Mouse (Mus musculus): ENCODE data around the gene Zmym5.
"Not testable (repeated sequence)": the region's sequence is repeated elsewhere in the genome, so short reads cannot be mapped to it uniquely, and the experiment has no call there.

The Zmym5 gene

DNA sequence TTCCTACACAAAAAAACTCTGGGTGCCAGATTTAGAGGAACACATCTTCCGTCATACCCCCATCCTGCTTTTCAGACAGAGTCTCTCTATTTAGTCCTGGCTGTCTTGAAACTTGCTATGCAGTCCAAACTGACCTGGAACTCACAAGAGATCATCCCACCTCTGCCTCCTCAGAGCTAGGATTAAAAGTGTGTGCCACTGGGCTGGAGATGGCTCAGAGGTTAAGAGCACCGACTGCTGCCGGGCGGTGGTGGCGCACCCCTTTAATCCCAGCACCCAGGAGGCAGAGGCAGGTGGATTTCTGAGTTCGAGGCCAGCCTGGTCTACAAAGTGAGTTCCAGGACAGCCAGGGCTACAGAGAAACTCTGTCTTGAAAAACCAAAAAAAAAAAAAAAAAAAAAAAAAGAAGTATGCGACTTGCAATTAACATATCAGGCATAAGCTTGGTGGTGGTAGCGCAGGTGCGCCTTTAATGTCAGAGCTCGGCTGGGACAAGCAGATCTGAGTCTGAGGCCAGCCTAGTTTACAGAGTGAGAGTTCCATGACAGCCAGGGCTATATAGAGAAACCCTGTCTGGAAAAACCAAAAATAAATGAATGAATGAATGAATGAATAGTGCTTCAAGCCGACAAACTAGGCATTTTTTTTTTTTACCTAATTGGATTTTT, 34.8 kb downstream of the Zmym5 start:
- DNase-seq (ENCODE audit: low spot score in 2 of 2) = no peak

DNA sequence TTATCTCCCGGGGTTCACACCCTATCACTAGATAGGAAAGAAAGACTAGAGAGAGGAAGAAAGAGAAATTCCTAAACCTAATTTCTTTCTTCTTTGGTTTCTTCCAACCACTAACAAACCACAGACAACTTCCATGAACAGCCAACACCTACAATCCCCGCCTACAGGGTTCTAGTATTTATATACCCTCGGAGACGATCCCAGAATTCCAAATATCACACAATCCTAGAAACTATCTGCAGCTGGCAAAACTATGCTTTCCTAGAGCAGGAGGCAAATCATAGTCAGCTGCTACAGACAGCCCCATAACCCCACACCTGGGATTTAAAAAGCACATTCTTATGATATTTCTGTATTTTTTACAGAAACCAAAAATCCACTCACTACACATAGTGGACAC, 36.1 kb downstream of the Zmym5 start:
- no peak for DNase-seq (ENCODE audit: low spot score in 2 of 2)

DNA sequence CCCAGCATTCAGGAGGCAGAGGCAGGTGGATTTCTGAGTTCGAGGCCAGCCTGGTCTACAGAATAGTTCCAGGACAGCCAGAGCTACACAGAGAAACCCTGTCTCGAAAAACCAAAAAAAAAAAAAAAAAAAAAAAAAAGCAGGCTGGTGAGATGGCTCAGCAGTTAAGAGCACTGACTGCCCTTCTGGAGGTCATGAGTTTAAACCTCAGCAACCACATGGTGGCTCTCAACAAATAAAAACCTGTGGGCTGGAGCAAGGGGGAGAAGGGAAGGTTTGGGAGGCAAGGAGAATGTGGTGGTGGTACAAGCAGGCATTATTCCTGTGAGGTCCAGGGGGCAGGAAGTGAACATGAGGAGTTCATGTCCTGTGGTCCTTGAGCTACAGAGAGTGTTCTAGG, 45.1 kb downstream of the Zmym5 start:
- not testable (repeated sequence) for DNase-seq (ENCODE audit: low spot score in 2 of 2)

- DNase-seq (ENCODE audit: low spot score in 2 of 2) = not testable (repeated sequence)
Measured at GRCm38 (mm10) chr14:56765117-56765516, 46.4 kb downstream of the Zmym5 start.

DNA sequence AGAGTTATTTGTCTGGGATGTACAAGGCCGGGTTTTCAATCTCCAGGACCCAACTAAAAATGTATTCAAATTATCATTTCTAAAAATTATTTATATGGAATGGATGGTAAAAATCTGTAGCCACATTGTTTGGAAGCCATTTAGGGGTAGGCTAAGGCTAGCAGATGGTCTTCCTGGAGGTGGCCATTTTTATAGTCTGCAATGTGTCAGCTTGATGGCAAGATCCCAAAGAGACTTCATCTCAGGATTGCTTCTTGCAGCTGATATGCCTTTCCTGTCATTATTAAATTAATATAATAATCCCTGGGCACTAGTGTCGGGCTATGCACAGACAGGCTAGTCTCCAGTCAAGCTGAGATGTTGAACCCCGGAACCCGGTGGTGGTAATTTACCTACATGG, 60.2 kb downstream of the Zmym5 start:
- DNase-seq (ENCODE audit: low spot score in 2 of 2) = no peak
